Mouse (Mus musculus) hindbrain, embryonic 15.5 days (tissue): ENCODE measurements around the gene Cd151. TPM values are rescaled to one million over a fixed set of nuclear protein-coding genes. Genes with fewer than 3 reads are reported as not detected.

Experiments
- ATAC-seq: fragments of 200-750 bp; cut with Nextera tagmentation; 2 replicates; pipeline ENCODE4 v1.8.0; 2017; ENCODE audit warnings: low read depth, moderate number of reproducible peaks, moderate TSS enrichment; ENCODE audit not compliant: low FRiP score
- H3K27ac ChIP-seq: fragments of 300-500 bp; sonication (generic); replicated peaks from 2 replicates; pipeline ENCODE4 v1.5.1; 2015; ENCODE audit warnings: mild to moderate bottlenecking, inconsistent platforms
- H3K27me3 ChIP-seq: fragments of 300-500 bp; sonication (generic); 2 replicates; pipeline ENCODE4 v1.6.1; 2015; ENCODE audit warnings: control low read depth, inconsistent platforms
- H3K36me3 ChIP-seq: fragments of 300-500 bp; sonication (generic); 2 replicates; pipeline ENCODE4 v1.6.1; 2015; ENCODE audit warnings: control low read depth, inconsistent platforms
- H3K4me1 ChIP-seq: fragments of 300-500 bp; sonication (generic); replicated peaks from 2 replicates; pipeline ENCODE4 v1.6.1; 2015; ENCODE audit warnings: control low read depth, inconsistent platforms
- H3K4me2 ChIP-seq: fragments of 300-500 bp; sonication (generic); 2 replicates; pipeline ENCODE4 v1.6.1; 2015; ENCODE audit warnings: moderate library complexity, mild to moderate bottlenecking, inconsistent platforms
- H3K4me3 ChIP-seq: fragments of 300-500 bp; sonication (generic); 2 replicates; pipeline ENCODE4 v1.5.1; 2015; ENCODE audit warnings: mild to moderate bottlenecking, inconsistent platforms
- H3K9ac ChIP-seq: fragments of 300-500 bp; sonication (generic); 2 replicates; pipeline ENCODE4 v1.6.1; 2015; ENCODE audit warnings: inconsistent platforms
- H3K9me3 ChIP-seq: fragments of 300-500 bp; sonication (generic); 2 replicates; pipeline ENCODE4 v1.6.1; 2016; ENCODE audit warnings: control low read depth, inconsistent platforms
- WGBS: fragments of 180-500 bp; shearing (Covaris S2); methylation state at CpG from one replicate; pipeline ENCODE4 v1.1.7; 2015; 5-methylcytosine and 5-hydroxymethylcytosine counted together
- polyA plus RNA-seq: library from polyadenylated mRNA; unstranded; fragments of >200 nt; fragmentation: Nextera tagmentation; extraction: Ambion mirVana; gene quantifications from 2 replicates; pipeline ENCODE4 v1.2.1, GENCODE M21; 2015

Gene Cd151
- polyA plus RNA-seq, 1 experiment from 2014 or later, result 20.7 TPM

DNA sequence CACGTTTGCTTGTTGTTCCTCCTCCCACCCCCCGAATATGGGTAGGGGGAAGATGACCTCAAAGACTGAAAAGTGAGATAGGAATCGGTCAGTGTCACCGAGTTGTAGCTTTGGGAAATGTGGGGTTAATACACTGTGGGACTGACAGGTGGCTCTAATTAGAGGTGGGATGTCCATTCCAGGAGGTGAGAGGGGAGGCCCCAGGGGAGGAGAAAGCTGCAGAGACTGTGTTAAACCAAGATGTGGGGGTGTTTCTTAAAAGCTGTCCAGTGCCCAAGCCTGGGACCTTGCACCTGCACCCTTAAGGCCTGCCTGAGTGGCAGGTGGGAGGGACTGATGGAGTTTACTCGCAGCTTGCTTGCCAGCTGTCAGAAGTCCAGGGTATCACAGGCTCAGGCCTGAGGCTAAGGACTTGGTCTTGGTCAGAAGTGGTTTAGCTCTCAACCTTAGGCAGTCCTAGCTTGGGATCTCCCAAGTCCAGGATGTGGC lies 4.8 kb upstream of the Cd151 start:
- no peak for ATAC-seq
- peak overlapping the region; percentile 38; the same call in 1 of the 2 replicates for H3K4me3 ChIP-seq
- no peak overlapping the region for H3K27ac ChIP-seq
- H3K4me1 ChIP-seq, result peaks cover 27% of the 10 kb centered on the region
- H3K27me3 ChIP-seq, result peaks cover 75% of the 10 kb centered on the region
- WGBS, result 24% methylated on average over 5 of the region's 5 CpGs
- H3K9ac ChIP-seq, result no peak overlapping the region
- peaks cover 9% of the 10 kb centered on the region; the same call in 1 of the 2 replicates for H3K36me3 ChIP-seq
- peak overlapping the region; percentile 74 for H3K4me2 ChIP-seq
- H3K9me3 ChIP-seq, result no peaks in the 10 kb centered on the region

DNA sequence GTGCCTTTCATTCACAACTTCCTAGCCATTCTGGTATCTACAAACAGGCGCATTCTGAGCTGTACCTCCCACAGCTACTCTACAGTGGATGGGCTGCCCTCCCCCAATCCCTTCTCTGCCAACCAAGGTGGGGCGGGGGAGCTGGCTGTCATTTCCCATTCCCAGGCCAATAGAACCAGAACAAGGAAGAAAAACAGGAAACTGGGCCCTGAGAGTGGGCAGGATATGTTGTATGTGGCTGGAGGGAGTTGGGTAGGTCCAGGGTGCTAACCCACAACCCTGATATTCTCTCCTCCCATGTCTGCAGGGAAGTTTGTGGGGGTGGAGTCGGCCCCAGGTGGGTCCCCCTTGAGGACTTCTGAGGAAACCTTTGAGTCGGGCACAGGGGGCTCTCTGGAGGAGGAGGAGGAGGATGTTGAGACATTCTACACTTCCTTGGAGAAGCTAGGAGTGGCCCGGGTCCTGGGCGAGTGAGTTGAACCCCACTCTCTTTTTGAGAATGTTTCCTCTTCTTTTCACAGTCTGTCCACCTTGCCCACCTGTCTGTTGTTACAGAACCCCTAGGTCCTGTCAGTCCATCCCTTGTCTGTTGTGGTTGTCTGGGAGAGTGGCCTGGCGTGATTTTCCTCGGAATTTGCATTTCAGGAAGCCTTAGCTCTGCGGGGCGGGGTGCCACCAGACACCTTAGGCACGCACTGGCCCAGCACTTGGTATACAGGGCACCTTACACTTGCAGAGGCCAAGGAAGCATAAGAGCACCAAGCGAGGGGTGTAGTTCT lies 3.2 kb upstream of the Cd151 start:
- Histone ChIP-seq H3K9me3 (no peaks in the 10 kb centered on the region), H3K4me1 (peaks cover 41% of the 10 kb centered on the region), H3K4me2 (peak overlapping the region; percentile 40), H3K9ac (no peak overlapping the region), H3K4me3 (0 out of 2 replicates have a peak overlapping the region, but pooled peaks have one; percentile 10), H3K27ac (no peak overlapping the region), H3K27me3 (peaks cover 75% of the 10 kb centered on the region), H3K36me3 (peaks cover 6% of the 10 kb centered on the region; the same call in 1 of the 2 replicates)
- WGBS, result 22% methylated on average over 12 of the region's 12 CpGs
- no peak for ATAC-seq

DNA sequence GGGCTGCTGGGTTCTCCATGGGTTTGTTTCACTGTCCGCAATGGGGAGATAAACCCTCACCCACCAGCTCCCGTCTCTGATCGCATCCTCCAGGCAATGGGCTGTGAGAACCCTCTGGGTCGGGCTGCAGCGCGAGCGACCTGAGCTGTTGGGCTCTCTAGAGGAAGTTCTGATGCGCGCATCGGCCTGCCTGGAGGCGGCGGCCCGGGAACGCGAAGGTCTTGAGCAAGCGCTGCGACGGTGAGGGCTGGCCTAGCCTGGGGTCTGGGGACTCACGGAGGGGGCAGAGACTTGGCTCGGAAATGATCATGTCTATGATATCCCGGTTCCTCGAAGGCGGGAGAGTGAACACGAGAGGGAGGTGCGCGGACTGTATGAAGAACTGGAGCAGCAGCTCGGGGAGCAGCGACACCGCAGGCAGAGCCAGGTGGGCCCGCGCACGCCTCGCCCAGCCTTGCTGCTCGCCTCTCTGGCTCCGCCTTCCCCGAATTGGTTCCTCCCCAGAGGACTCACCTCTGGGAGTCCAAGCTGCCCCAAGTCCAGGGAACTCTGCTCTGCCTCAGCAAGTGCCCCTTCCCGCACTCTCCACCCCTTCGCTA lies 2.5 kb upstream of the Cd151 start:
- 4% methylated on average over 38 of the region's 38 CpGs for WGBS
- Histone ChIP-seq H3K4me3 (peak overlapping the region; percentile 10; the same call in 1 of the 2 replicates), H3K9me3 (no peaks in the 10 kb centered on the region), H3K9ac (no peak overlapping the region), H3K4me2 (peak overlapping the region; percentile 40), H3K4me1 (peaks cover 48% of the 10 kb centered on the region), H3K27ac (no peak overlapping the region), H3K36me3 (no peaks in the 10 kb centered on the region; the same call in 1 of the 2 replicates), H3K27me3 (peaks cover 69% of the 10 kb centered on the region)
- ATAC-seq, result no peak

DNA sequence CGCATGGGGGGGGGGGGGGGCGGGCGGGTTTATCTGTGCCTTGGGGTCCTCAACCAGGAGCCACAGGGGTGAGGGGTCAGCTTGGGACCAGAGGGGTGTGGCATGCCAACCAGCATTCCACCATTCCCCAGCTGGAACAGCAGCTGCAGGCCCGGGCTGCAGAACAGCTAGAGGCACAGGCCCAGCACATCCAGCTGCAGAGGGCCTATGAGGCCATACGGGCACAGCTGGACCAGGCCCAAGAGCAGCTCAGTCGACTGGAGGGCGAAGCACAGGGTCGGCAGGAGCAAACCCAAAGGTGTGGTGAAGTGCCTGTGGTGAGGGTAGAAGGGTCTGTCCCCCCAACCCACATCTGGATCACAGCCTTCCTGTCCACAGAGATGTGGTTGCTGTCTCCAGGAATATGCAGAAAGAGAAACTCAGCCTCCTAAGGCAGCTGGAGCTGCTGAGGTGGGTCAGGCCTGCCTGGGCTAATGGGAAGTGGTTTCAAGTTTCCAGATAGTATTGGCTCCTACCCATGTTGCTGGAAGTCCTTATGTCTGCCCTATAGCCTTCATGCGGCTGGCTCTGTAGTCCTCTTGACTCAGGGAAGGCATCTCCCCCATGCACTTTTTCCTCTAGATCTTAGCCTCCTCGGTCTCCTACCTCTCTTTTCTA lies 1.7 kb upstream of the Cd151 start:
- ATAC-seq, result no peak
- peaks cover 55% of the 10 kb centered on the region for H3K4me1 ChIP-seq
- H3K4me3 ChIP-seq, result no peak overlapping the region

DNA sequence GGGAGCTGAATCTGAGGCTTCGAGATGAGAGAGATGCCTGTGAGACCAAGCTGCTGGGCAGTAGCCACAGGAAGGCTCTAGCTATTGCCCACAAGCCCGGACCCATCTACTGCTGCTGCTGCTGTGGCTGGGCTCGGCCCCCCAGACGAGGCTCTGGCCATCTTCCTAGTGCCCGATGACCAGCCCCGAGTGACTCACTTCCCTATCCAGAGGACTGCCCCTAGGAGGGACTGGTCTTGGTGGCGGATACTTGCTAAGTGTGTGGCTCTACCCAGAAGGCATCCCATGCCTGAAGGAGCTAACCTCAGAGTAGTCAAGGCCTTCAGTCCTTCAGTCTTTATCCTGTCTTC lies 1.2 kb upstream of the Cd151 start:
- Histone ChIP-seq H3K36me3 (peaks cover 2% of the 10 kb centered on the region; the same call in 1 of the 2 replicates), H3K4me2 (no peak overlapping the region), H3K9ac (no peak overlapping the region), H3K27ac (no peak overlapping the region), H3K27me3 (peaks cover 56% of the 10 kb centered on the region), H3K9me3 (no peaks in the 10 kb centered on the region), H3K4me3 (no peak overlapping the region), H3K4me1 (peaks cover 55% of the 10 kb centered on the region)
- ATAC-seq, result no peak
- 85% methylated on average over 7 of the region's 7 CpGs for WGBS

More for the DNA sequence above, 1.7 kb upstream of the Cd151 start:
- 56% methylated on average over 7 of the region's 10 CpGs for WGBS
- Histone ChIP-seq H3K4me2 (no peak overlapping the region), H3K9ac (no peak overlapping the region), H3K27me3 (peaks cover 61% of the 10 kb centered on the region), H3K9me3 (no peaks in the 10 kb centered on the region), H3K27ac (no peak overlapping the region), H3K36me3 (no peaks in the 10 kb centered on the region; the same call in 1 of the 2 replicates)

DNA sequence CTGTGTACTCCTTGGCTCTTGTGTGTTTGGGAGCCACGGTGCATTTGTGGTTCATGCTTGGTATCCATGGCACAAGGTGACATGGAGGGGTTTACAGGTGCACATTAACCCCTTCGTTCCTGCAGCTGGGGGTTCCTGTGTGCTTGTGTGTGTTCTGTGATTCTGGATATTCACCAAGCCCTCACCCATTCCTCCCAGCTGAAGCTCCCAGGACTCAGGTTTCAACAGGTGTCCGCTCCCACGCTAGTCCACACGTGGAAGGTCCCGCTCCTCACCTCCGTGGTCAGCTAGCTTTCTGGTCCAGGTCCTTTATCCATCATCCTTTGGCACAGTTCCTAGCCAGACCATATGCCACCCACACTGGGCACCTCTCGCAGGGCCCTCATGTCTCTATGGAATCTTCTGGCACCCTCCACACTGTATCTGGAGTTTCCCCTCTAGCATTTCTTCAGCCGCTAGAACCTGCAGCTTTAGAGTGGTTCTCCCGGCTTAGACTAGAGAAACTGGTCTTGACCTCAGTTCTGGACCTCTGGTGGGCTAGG lies 514 bp upstream of the Cd151 start:
- Histone ChIP-seq H3K27ac (no peak overlapping the region), H3K4me2 (peak overlapping the region; percentile 58), H3K4me3 (peak overlapping the region; percentile 66), H3K36me3 (peaks cover 8% of the 10 kb centered on the region; the same call in 1 of the 2 replicates), H3K4me1 (peaks cover 55% of the 10 kb centered on the region), H3K27me3 (peaks cover 49% of the 10 kb centered on the region), H3K9me3 (no peaks in the 10 kb centered on the region), H3K9ac (peak overlapping the region; percentile 73)
- 60% methylated on average over 10 of the region's 10 CpGs for WGBS
- no peak for ATAC-seq

DNA sequence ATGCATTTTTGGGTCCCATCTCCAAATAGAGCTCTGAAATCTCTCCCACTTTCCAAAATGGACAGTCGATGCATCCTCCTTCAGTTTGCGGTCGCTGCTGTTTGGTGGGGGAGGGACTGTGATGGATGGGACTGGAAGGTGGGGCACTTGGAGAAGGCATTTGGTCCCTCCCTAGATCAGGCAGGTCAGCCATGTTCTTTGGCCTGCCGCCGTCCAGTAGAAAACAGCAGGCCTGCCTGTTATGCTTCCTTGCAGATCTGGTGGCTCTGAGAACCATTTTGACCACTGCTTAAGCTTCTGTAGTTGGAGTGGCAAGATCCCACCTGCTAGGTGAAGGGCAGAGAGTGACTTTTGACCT lies 951 bp downstream of the Cd151 start:
- Histone ChIP-seq H3K9ac (peak overlapping the region; percentile 73), H3K4me3 (peak overlapping the region; percentile 66), H3K4me2 (peak overlapping the region; percentile 58), H3K4me1 (peaks cover 47% of the 10 kb centered on the region), H3K27me3 (peaks cover 36% of the 10 kb centered on the region), H3K27ac (peak overlapping the region; percentile 85), H3K36me3 (peaks cover 17% of the 10 kb centered on the region), H3K9me3 (no peaks in the 10 kb centered on the region)
- ATAC-seq, result peak; percentile 16; the same call in 1 of the 2 replicates
- WGBS, result 18% methylated on average over 5 of the region's 5 CpGs

DNA sequence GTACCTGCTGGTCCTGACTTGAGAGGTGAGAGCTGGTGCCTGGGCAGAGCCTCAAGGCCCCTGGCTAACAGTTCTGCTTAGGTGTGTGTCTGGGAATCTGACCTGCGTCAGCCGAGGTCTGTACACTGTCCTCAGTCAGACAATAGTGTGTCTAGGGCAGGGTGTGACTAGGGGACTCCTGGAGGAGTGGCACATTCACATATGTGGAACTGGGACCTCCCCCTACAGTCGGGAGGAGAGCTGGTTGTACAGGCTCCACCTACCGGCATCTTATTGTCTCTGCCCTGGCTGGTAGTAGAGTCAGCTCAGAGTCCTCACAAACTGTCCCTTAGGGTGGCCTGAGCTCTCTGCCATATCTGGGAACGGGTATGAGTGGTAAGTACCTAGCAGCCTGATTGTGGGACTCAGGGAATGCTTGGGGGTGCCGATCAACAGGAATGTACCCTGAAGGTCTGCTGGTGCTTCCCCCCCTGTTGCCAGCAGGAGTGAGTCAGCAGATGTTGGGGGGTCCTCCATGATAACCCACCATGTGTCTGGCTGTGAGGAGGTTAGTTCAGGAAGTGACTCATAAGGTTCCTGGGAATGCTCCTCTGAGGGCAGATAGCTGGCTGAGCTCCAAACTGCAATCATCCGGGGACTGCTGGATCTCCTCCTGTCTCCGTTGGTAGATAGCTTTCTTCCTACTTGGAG lies 1.5 kb downstream of the Cd151 start:
- Histone ChIP-seq H3K9ac (peak overlapping the region; percentile 73), H3K27me3 (peaks cover 30% of the 10 kb centered on the region), H3K9me3 (no peaks in the 10 kb centered on the region), H3K4me1 (peaks cover 52% of the 10 kb centered on the region), H3K4me3 (peak overlapping the region; percentile 66), H3K36me3 (peaks cover 17% of the 10 kb centered on the region), H3K27ac (peak overlapping the region; percentile 85), H3K4me2 (peak overlapping the region; percentile 58)
- WGBS, result 10% methylated on average over 8 of the region's 8 CpGs
- ATAC-seq, result peak; percentile 79

DNA sequence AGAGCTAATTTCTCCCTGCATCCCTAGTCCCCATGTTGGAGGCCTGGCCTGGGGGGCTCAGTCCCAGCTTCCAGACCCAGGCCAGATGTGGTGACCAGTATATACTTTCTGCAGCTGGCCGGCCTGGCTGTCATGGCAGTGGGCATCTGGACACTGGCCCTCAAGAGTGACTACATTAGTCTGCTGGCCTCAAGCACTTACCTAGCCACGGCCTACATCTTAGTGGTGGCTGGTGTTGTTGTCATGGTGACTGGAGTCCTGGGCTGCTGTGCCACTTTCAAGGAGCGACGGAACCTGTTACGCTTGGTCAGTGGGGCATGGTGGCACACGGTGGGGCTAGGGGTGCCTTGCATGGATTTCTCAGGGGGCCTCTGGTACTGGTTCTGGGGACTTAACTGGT lies 2.2 kb downstream of the Cd151 start:
- 72% methylated on average over 6 of the region's 6 CpGs for WGBS
- no peak for ATAC-seq
- H3K27me3 ChIP-seq, result peaks cover 24% of the 10 kb centered on the region
- H3K9ac ChIP-seq, result peak overlapping the region; percentile 73
- peaks cover 59% of the 10 kb centered on the region for H3K4me1 ChIP-seq
- H3K4me2 ChIP-seq, result peak overlapping the region; percentile 58
- peaks cover 17% of the 10 kb centered on the region for H3K36me3 ChIP-seq
- peak overlapping the region; percentile 66 for H3K4me3 ChIP-seq
- H3K27ac ChIP-seq, result peak overlapping the region; percentile 85
- H3K9me3 ChIP-seq, result no peaks in the 10 kb centered on the region

DNA sequence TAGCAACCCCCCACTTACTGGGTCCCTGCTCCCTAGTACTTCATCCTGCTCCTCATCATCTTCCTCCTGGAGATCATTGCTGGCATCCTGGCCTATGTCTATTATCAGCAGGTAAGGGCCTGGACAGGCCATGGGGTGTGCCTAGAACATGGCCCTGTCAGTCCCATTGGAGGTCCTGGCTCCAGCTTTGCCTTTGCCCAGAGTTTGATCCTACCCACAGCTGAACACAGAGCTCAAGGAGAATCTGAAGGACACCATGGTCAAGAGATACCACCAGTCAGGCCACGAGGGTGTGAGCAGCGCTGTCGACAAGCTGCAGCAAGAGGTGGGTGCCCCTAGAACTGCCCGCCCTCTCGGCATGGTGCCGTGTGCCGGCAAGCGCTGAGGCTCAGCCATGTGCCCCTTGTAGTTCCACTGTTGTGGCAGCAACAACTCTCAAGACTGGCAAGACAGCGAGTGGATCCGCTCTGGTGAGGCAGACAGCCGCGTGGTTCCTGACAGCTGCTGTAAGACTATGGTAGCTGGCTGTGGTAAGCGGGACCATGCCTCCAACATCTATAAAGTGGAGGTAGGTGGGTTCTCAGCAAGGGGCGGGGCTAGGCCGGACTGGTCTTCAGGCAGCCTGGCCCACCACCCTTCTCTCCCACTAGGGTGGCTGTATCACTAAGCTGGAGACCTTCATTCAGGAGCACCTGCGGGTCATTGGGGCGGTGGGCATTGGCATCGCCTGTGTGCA lies 2.9 kb downstream of the Cd151 start:
- no peaks in the 10 kb centered on the region for H3K9me3 ChIP-seq
- H3K27ac ChIP-seq, result 0 out of 2 replicates have a peak overlapping the region, but pooled peaks have one; percentile 85
- ATAC-seq, result no peak
- peaks cover 16% of the 10 kb centered on the region for H3K27me3 ChIP-seq
- peaks cover 17% of the 10 kb centered on the region for H3K36me3 ChIP-seq
- peaks cover 55% of the 10 kb centered on the region for H3K4me1 ChIP-seq
- no peak overlapping the region for H3K4me3 ChIP-seq
- WGBS, result 88% methylated on average over 18 of the region's 18 CpGs
- peak overlapping the region; percentile 58 for H3K4me2 ChIP-seq
- H3K9ac ChIP-seq, result peak overlapping the region; percentile 73; the same call in 1 of the 2 replicates

DNA sequence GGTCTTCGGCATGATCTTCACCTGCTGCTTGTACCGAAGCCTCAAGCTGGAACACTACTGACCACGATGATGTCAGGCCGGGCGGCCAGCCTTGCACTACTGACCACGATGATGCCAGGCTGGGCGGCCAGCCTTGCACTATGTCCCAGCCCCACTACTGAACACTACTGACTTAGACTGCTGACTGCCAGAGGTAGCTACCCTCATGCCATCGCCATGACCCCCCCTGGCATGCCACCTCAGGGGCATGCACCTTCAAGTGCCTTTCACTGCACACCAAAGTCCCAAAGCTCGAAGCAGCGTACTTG lies 3.4 kb downstream of the Cd151 start:
- Histone ChIP-seq H3K36me3 (peaks cover 17% of the 10 kb centered on the region), H3K4me3 (no peak overlapping the region), H3K4me1 (peaks cover 57% of the 10 kb centered on the region), H3K27ac (no peak overlapping the region), H3K4me2 (no peak overlapping the region), H3K9me3 (no peaks in the 10 kb centered on the region), H3K27me3 (peaks cover 11% of the 10 kb centered on the region), H3K9ac (no peak overlapping the region)
- no peak for ATAC-seq
- 96% methylated on average over 10 of the region's 10 CpGs for WGBS
